Mouse (Mus musculus) megakaryocyte, embryonic 14.5 days (primary cell): ENCODE measurements around the gene Ipmk.

Experiments
- FLI1 ChIP-seq: IDR thresholded peaks from 2 replicates; pipeline ENCODE4 v1.6.1; 2012; ENCODE audit warnings: low read length, inconsistent platforms, mixed read lengths
- GATA1 ChIP-seq: IDR thresholded peaks from 3 replicates; pipeline ENCODE4 v1.6.1; 2012; ENCODE audit warnings: mixed read lengths, low read length, inconsistent platforms, borderline replicate concordance

DNA sequence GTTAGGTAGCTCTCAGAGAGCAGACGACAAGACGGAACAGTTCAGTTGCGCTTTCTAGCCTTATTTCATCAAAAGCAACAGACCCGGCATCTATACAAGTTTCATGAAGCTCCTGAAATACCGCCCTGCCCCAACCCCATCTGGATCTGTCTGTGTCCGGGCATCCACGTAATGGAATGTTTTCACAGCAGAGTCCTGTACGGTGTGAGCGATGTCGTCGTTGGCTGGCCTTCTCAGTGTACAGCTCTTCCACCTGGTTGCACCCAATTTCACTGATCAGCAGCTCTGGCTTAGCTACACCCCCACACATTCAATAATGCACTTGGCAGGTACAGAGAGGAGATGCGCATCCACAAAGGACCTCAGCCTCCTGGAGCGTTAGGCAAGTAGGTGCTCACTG is 126.0 kb downstream of the Ipmk start:
- TF ChIP-seq GATA1 (no peak), FLI1 (no peak)
